Mouse (Mus musculus) left cerebral cortex, postnatal 14 days (tissue): Measurements from ENCODE around the gene 4930442H23Rik. TPM values are rescaled to one million over a fixed set of nuclear protein-coding genes. Genes with fewer than 3 reads are reported as not detected.

Experiments used
- DNase-seq, 2 experiments: peaks; one replicate each; pipeline ENCODE4 v3.0.0; 2021 to 2022; ENCODE audit warnings: low spot score in 2 of 2, mixed read lengths in 1 of 2
- intact Hi-C: fragments of 180-260 bp; cut with DNase I; formaldehyde crosslinking; loops from one replicate; pipeline ENCODE4 v1.15.1; 2025
- total RNA-seq, 2 experiments: library from RNA; stranded (reverse); gene quantifications; 2 replicates each; pipeline ENCODE4 v1.2.3; 2021

4930442H23Rik gene
- total RNA-seq, 2 experiments from 2014 or later: not detected

DNA sequence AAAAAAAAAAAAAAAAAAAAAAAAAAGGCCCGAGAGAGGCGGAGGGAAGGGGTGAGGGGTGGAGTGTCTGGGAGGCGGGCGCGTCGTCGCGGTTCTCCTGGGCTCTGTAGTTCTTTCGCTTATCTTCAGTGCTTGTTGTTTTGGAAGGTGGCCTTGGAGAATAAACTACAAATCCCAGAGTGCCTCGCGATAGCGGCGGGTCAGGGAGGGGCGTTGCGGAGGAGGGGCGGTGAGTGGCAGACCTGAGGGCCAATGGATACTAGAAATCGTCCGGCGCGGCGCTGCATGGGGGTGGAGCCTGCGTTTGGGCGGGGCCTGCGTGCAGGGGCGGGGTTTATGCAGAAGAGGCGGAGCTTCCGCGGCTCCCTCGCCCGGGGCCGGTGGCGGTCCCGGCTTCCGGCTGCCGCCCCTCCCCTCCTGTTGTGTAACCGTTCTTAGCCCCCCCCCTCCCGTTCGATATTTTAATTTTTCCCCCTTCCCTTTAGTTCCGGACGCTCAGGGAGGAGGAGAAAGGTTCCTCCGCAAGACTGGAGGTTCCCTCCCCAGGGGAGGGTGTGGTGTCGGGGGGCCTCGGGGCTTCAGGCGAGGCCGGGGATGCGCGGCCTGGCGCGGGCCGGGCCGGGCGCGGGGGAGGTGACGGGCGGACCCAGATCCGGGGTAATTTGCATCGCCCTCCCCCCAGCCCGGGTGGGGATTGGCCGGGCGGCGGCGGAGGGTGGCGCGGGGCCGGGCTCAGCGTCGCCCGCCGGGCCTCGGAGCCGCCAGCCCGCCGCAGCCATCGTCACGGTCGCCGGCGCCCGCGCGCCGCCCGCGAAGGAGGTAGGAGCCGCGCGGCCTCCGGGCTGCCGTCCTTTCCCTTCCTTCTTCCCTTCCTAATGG lies 46.2 kb downstream of the 4930442H23Rik start:
- peak; percentile 99 to 100 for DNase-seq
- intact Hi-C loops: no loop called here

DNA sequence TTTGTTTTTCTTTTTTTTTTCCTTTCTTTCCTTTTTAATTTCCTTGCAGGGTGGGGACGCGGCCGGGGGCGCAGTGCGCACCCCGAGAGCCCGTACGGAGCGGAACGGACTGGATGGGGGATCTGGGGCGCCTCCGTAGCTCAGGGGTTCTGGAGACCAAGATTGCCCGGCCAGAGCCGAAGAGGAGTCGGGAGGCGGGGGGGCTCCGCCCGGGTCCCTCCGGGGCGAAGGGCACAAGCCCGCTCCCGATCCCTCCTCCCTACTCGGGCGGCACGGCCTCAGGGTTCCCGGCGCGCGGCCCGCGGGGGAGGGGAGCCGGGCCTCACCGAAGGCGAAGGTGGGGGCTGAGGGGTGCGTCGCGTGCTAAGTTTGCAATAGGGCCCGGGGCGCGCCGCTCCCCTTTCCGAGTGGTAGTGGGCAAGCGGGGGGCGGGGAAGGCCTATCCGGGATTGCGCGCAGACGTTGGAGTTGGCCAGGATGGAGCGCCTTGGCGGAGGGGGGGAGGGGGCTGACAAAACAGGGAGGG lies 46.9 kb downstream of the 4930442H23Rik start:
- DNase-seq: no peak
- intact Hi-C loops: no loop called here

DNA sequence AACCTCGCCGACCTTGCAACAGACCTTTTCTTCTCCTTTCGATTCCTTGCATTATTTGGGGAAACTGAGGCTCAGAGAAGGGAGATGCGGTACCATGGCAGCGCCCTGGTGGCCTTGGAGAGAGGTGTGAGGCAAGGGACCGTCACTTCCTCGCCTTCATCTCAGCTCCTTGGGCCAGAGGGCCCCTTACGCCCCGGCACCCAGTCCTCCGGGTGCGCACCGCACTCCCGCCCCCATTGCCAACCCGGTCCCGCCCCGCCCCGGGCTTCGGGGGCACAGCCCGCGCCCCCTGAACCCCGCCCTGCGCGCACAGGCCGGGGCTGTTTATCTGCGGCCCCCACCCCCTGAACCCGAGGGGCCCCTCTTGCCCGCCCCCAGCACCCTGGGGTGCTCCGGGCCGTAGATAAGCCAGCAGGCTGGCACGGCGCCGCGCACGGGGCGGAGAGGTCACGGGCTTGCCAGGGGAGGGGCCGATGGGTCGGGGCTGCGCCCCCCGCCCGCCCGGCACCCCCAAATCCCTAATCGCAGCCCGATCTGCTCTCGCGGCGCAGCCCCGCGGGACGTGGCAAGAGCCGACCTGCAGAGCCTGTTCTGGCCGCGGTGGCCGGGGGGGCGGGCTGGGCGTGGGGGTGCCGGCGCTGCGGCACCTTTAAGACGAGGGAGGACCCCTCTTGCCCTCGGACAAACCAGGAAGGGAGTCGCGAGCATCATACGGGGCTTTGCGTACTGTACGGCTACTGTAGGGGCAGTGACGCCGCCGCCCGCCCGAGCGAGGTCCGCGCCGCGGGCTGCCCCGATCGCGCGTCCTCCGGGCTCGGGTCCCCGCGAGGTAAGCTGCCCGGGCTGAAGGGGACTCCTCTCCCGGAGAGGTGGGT lies 47.6 kb downstream of the 4930442H23Rik start:
- intact Hi-C loops: no loop called here
- peak; percentile 66 for DNase-seq

GRCm38 (mm10) chr10:81134966-81135681 lies 48.5 kb downstream of the 4930442H23Rik start, which contains the start of gene Zbtb7a:
TSS of gene Zbtb7a (plus strand) at chr10:81135220.
- intact Hi-C loops: no loop called here
- DNase-seq: no peak

DNA sequence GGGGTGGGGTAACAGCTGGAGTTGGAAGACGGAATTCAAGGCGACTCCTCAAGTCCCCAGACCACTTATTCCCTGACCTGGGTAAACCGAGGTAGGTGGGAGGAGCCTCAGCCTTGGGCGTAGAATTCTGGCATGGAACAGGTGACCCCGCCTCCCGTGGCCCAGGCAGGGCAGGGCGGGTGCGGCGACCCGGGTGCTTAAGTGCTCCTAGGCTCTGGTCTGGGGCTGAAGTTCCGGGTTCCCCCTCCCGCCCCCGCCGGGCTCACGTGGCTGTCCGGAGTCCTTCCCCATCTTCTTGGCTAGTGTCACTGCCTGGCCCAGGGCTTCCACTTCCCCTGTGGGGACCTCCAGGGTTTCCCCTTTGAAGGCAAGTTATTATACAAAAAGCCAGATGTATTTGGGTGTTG lies 49.5 kb downstream of the 4930442H23Rik start:
- peak in 1 of 2 experiments; percentile 51 for DNase-seq

More for the DNA sequence above, 49.5 kb downstream of the 4930442H23Rik start:
- intact Hi-C loops: no loop called here

Other genes starting within 250 kb of the 4930442H23Rik start
- gene Gng7, start 168.9 kb downstream of the 4930442H23Rik start, total RNA-seq: 100 to 1,000 TPM; 120 to 135 TPM
- 100 to 1,000 TPM; 113 to 117 TPM for gene Diras1, start 158.2 kb downstream of the 4930442H23Rik start, total RNA-seq
- 10 to 100 TPM; 70.9 to 76.3 TPM for gene Slc39a3, start 146.4 kb downstream of the 4930442H23Rik start, total RNA-seq
- 100 to 1,000 TPM; 178 to 186 TPM for gene Sgta, start 123.7 kb downstream of the 4930442H23Rik start, total RNA-seq
- gene Thop1, start 113.8 kb downstream of the 4930442H23Rik start, total RNA-seq: 10 to 100 TPM; 51.1 to 51.2 TPM
- under 1 TPM; 0.15 to 0.44 TPM for gene Creb3l3, start 85.0 kb downstream of the 4930442H23Rik start, total RNA-seq
- 100 to 1,000 TPM; 116 to 122 TPM for gene Map2k2, start 77.9 kb downstream of the 4930442H23Rik start, total RNA-seq
- gene Zbtb7a, start 48.6 kb downstream of the 4930442H23Rik start, total RNA-seq: 10 to 100 TPM; 74.8 to 76.0 TPM
- gene Pias4, start 15.9 kb downstream of the 4930442H23Rik start, total RNA-seq: 10 to 100 TPM; 23.7 to 29.9 TPM
- 100 to 1,000 TPM; 936 to 941 TPM for gene Eef2, start 7.2 kb downstream of the 4930442H23Rik start, total RNA-seq
- 10 to 100 TPM; 72.2 to 73.3 TPM for gene Dapk3, start 844 bp downstream of the 4930442H23Rik start, total RNA-seq
- gene Nmrk2, start 18.2 kb upstream of the 4930442H23Rik start, total RNA-seq: under 1 TPM in 1 of 2 experiments, not detected in 1; 0.17 TPM
- gene Atcay, start 47.0 kb upstream of the 4930442H23Rik start, total RNA-seq: 100 to 1,000 TPM; 196 to 211 TPM
- 10 to 100 TPM; 66.1 to 66.7 TPM for gene Zfr2, start 49.3 kb upstream of the 4930442H23Rik start, total RNA-seq
- gene Matk, start 69.1 kb upstream of the 4930442H23Rik start, total RNA-seq: 100 to 1,000 TPM; 226 to 227 TPM
- gene Mrpl54, start 83.1 kb upstream of the 4930442H23Rik start, total RNA-seq: 10 to 100 TPM; 39.0 to 41.4 TPM
- 10 to 100 TPM; 34.8 to 35.8 TPM for gene Apba3, start 83.1 kb upstream of the 4930442H23Rik start, total RNA-seq
- under 1 TPM; 0.15 to 0.47 TPM for gene Tjp3, start 107.7 kb upstream of the 4930442H23Rik start, total RNA-seq
- 100 to 1,000 TPM; 391 to 396 TPM for gene Pip5k1c, start 109.1 kb upstream of the 4930442H23Rik start, total RNA-seq
- gene Cactin, start 137.3 kb upstream of the 4930442H23Rik start, total RNA-seq: 10 to 100 TPM; 25.1 to 27.2 TPM
- gene Tbxa2r, start 144.9 kb upstream of the 4930442H23Rik start, total RNA-seq: 1 to 10 TPM; 1.3 to 1.5 TPM
- gene Gipc3, start 159.4 kb upstream of the 4930442H23Rik start, total RNA-seq: under 1 TPM; 0.51 to 0.97 TPM
- gene Hmg20b, start 166.6 kb upstream of the 4930442H23Rik start, total RNA-seq: 10 to 100 TPM; 21.4 to 23.3 TPM
- 10 to 100 TPM; 37.8 to 38.9 TPM for gene Mfsd12, start 173.6 kb upstream of the 4930442H23Rik start, total RNA-seq
- 1 to 10 TPM in 1 of 2 experiments, under 1 TPM in 1; 0.93 to 1.3 TPM for gene 4930404N11Rik, start 182.0 kb upstream of the 4930442H23Rik start, total RNA-seq
- 10 to 100 TPM; 74.8 to 80.3 TPM for gene Fzr1, start 194.7 kb upstream of the 4930442H23Rik start, total RNA-seq
- gene Dohh, start 200.6 kb upstream of the 4930442H23Rik start, total RNA-seq: 10 to 100 TPM; 82.4 to 88.6 TPM
- 1 to 10 TPM; 2.4 to 3.2 TPM for gene Gm48551, start 200.6 kb upstream of the 4930442H23Rik start, total RNA-seq
- 1 to 10 TPM; 2.8 to 4.7 TPM for gene Gm48552, start 205.2 kb upstream of the 4930442H23Rik start, total RNA-seq
- 1 to 10 TPM; 1.8 to 1.9 TPM for gene Smim24, start 209.2 kb upstream of the 4930442H23Rik start, total RNA-seq